Comparison of ENCODE assay signal across 10 mouse cellular contexts in genomic region chr11:49871914-49872313, GRCm38 (mm10). TPM values are rescaled to one million over a fixed set of nuclear protein-coding genes. Genes with fewer than 3 reads are reported as not detected.
A peak's percentile ranks its signal among the peaks of the same experiment; 100 is the strongest.
DNase-seq lines count a peak whose midpoint lies in the region; ATAC-seq and TF ChIP-seq lines count a peak whose summit lies in the region.
"Had no signal": no experiment of that assay in that cellular context is flagged by ENCODE, and none has a peak within 500 bp of the region (broad histone marks: within the 10 kb centered on the region; RNA-seq: fewer than 3 reads in every experiment).

No protein-coding gene starts in this region.

- 64% methylated on average over 6 of the region's 6 CpGs for WGBS in thymus, adult 2 months

- no peak overlapping the region for H3K4me3 ChIP-seq in thymus, adult 2 months (ENCODE audit: control insufficient read depth, insufficient read depth, low read length)
- no peak overlapping the region for H3K4me3 ChIP-seq in bone marrow macrophage, adult 2 months (ENCODE audit: insufficient read depth, low read length)
- H3K4me3 ChIP-seq: heart, embryonic 13.5 days had no signal

- peak; percentile 47 for DNase-seq in thymus, adult 2 months
- DNase-seq in thymus, adult 18-20 months, result no peak
- DNase-seq in induced T-regulatory cell, adult 2 months (ENCODE audit: low read depth), result peak; percentile 57
- peak; percentile 67 for DNase-seq in lung, postnatal 10 days
- peak; percentile 61 to 67 for DNase-seq in right cerebral cortex, postnatal 10 days (ENCODE audit: low spot score in 2 of 2)
- no peak for DNase-seq in testis, postnatal 10 days (ENCODE audit: low spot score)

- no peak overlapping the region for H3K27ac ChIP-seq in thymus, adult 2 months (ENCODE audit: control insufficient read depth, insufficient read depth, low read length)
- no peak overlapping the region for H3K27ac ChIP-seq in bone marrow macrophage, adult 2 months (ENCODE audit: insufficient read depth, low read depth, low read length)
- H3K27ac ChIP-seq: heart, embryonic 13.5 days had no signal

- peak; percentile 74 for ATAC-seq in erythroid progenitor cell, adult 5-6 weeks (replicated peaks; ENCODE audit: low FRiP score, poor library complexity, severe bottlenecking)

- TF ChIP-seq POLR2A in thymus, adult 2 months (IDR thresholded peaks at IDR 0.05; ENCODE audit: control insufficient read depth, extremely low read depth, insufficient read depth, low read length, poor library complexity), result no peak
- TF ChIP-seq POLR2A in bone marrow macrophage, adult 2 months (IDR thresholded peaks at IDR 0.05; ENCODE audit: borderline replicate concordance, low read depth, low read length), result no peak

- H3K27me3 ChIP-seq in thymus, adult 2 months (ENCODE audit: control insufficient read depth, insufficient read depth, low read length), result no peaks in the 10 kb centered on the region
- H3K27me3 ChIP-seq: heart, embryonic 13.5 days had no signal

- H3K36me3 ChIP-seq in thymus, adult 2 months (ENCODE audit: control insufficient read depth, insufficient read depth, low read length), result peaks cover 54% of the 10 kb centered on the region

- 0 out of 2 replicates have a peak, but pooled peaks have one; percentile 28 for TF ChIP-seq CTCF in thymus, adult 2 months (IDR thresholded peaks at IDR 0.05; ENCODE audit: borderline replicate concordance, control insufficient read depth, extremely low read depth, insufficient read depth, low read length, poor library complexity)
- peak; percentile 61; the same call in 1 of the 2 replicates for TF ChIP-seq CTCF in bone marrow macrophage, adult 2 months (IDR thresholded peaks at IDR 0.05; ENCODE audit: low read depth, low read length)

- H3K4me1 ChIP-seq in thymus, adult 2 months (replicated peaks; ENCODE audit: control insufficient read depth, insufficient read depth, low read length), result no peaks in the 10 kb centered on the region
- H3K4me1 ChIP-seq in bone marrow macrophage, adult 2 months (ENCODE audit: control insufficient read depth, insufficient read depth, low read length), result no peaks in the 10 kb centered on the region

RNA-seq across cellular contexts. Expression of gene Mapk9, which starts 25.4 kb away (rescaled TPM):
- polyA plus RNA-seq in thymus, adult 2 months (2012; rRNA removed), result 30.1 and 34.9 TPM in 2 replicates
- 38.6 and 42.8 TPM in 2 replicates for polyA plus RNA-seq in bone marrow macrophage, adult 2 months (2012; ENCODE audit: insufficient read depth, insufficient read length, missing spikeins)
- 18.9 and 21.6 TPM in 2 replicates for total RNA-seq in erythroid progenitor cell, adult 5-6 weeks (2015; ENCODE audit: low replicate concordance)
- 19.4 and 27.6 TPM in 2 replicates for total RNA-seq in erythroid progenitor cell, adult 5-6 weeks (2017; ENCODE audit: low replicate concordance)

RNA-seq across cellular contexts. Expression of gene Rasgef1c, which starts 29.7 kb away (rescaled TPM):
- polyA plus RNA-seq in thymus, adult 2 months (2012; rRNA removed), result 0.11 and 0.13 TPM in 2 replicates
- polyA plus RNA-seq in bone marrow macrophage, adult 2 months (2012; ENCODE audit: insufficient read depth, insufficient read length, missing spikeins), result not detected in 2 replicates
- total RNA-seq in erythroid progenitor cell, adult 5-6 weeks (2015; ENCODE audit: low replicate concordance), result not detected in 2 replicates
- total RNA-seq in erythroid progenitor cell, adult 5-6 weeks (2017; ENCODE audit: low replicate concordance), result 0.64 TPM in 1 of 2 replicates, not detected in the other
- total RNA-seq: neutrophil, adult 5-6 weeks had no signal
- polyA plus RNA-seq: heart, embryonic 13.5 days had no signal

Comparison
In these comparisons a context has a peak if more than half of its experiments do, and no peak if none do; other contexts are left out.
1. DNase-seq: peak in thymus, adult 2 months (single experiment), induced T-regulatory cell, adult 2 months (single experiment), lung, postnatal 10 days (single experiment) and right cerebral cortex, postnatal 10 days (2 of 2); none in thymus, adult 18-20 months (0 of 2) and testis, postnatal 10 days (single experiment).